Mouse (Mus musculus) liver, adult 2 months (tissue): Measurements from ENCODE around the gene Ccl19.
"Not testable (repeated sequence)": the region's sequence is repeated elsewhere in the genome, so short reads cannot be mapped to it uniquely, and the experiment has no call there.

ENCODE experiments used
- CTCF ChIP-seq: fragments of 200-500 bp; IDR thresholded peaks from 2 replicates; pipeline ENCODE4 v1.5.1; 2011; ENCODE audit warnings: low read depth, low read length, control low read depth
- POLR2A ChIP-seq: fragments of 200-500 bp; IDR thresholded peaks from 2 replicates; pipeline ENCODE4 v1.6.1; 2011; ENCODE audit warnings: low read length, control low read depth; ENCODE audit not compliant: insufficient read depth; ENCODE audit errors: extremely low read depth

DNA sequence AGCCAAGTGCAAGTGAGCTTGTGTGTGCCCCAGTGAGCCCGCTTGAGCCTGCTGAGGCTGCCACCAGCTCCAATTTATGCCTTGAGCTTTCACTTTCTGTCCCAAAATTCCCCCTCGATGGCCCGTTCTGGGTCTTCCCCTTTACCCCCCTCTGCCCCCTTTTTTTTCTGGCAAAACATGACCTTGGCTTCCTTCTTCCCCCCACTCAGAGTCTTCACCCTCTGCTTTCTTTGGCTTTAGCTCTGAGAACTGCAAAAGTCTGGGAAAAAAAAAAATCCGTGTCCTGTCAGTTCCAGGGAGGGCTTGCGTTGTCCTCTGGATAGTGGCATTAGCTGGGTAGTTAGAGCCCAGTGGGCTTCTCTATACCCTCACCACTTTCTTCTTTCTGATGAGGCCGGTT lies at the start of gene Ccl19:
- not testable (repeated sequence) for TF ChIP-seq CTCF, POLR2A
